Mouse (Mus musculus): ENCODE results near the gene Etnk1. TPM values are rescaled to one million over a fixed set of nuclear protein-coding genes. Genes with fewer than 3 reads are reported as not detected.
"Not testable (repeated sequence)": the region's sequence is repeated elsewhere in the genome, so short reads cannot be mapped to it uniquely, and the experiment has no call there.

Etnk1 gene
- polyA plus RNA-seq, 1 experiment from 2014 or later: 14.5 TPM

- peak; percentile 91 for ATAC-seq
- no peak overlapping the region for H3K4me3 ChIP-seq (ENCODE audit: low read depth, low read length)
- no peaks in the 10 kb centered on the region; the same call in 1 of the 2 replicates for H3K4me1 ChIP-seq (replicated peaks; ENCODE audit: control insufficient read depth, insufficient read depth, low read length)
- H3K9me3 ChIP-seq (ENCODE audit: control insufficient read depth): no peaks in the 10 kb centered on the region
- no peaks in the 10 kb centered on the region for H3K27me3 ChIP-seq (replicated peaks; ENCODE audit: control insufficient read depth, insufficient read depth, low read length)
- WGBS: 29% methylated on average over 7 of the region's 7 CpGs
- TF ChIP-seq CTCF (IDR thresholded peaks at IDR 0.05; ENCODE audit: low read depth): peak; percentile 37
- no peak overlapping the region for H3K9ac ChIP-seq (ENCODE audit: low read depth, low read length)
- peak overlapping the region; percentile 62 for H3K27ac ChIP-seq (ENCODE audit: low read depth, low read length)
- no peak overlapping the region for H3K4me2 ChIP-seq (replicated peaks; ENCODE audit: low read depth)
- H3K36me3 ChIP-seq (ENCODE audit: control insufficient read depth, insufficient read depth): no peaks in the 10 kb centered on the region
Measured at GRCm38 (mm10) chr6:143145051-143145450, 22.0 kb upstream of the Etnk1 start.

DNA sequence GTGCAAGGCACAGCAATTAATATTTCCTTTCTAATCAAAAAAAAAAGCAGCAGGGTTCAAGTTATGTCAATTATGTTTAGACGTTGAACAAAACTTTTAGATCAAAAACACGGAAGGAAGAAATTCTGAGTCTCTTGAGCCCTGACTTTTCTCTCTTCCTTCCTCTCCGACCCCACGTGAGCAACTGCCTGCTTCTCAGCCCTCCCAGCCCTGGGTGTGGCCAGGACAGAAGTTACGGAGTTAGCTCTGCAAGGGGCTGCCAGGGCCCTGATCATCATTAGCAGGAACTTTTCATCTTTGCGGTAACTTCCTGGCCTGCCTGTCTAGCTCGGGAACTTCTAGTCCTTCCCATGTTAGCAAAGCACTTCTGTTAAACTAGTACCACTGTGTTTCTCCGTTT, 20.3 kb upstream of the Etnk1 start:
- no peak for ATAC-seq
- no peak overlapping the region for H3K27ac ChIP-seq (ENCODE audit: low read depth, low read length)
- no peak overlapping the region for H3K4me2 ChIP-seq (replicated peaks; ENCODE audit: low read depth)
- WGBS: 40% methylated on average over 8 of the region's 8 CpGs
- H3K9me3 ChIP-seq (ENCODE audit: control insufficient read depth): no peaks in the 10 kb centered on the region
- H3K27me3 ChIP-seq (replicated peaks; ENCODE audit: control insufficient read depth, insufficient read depth, low read length): no peaks in the 10 kb centered on the region
- no peaks in the 10 kb centered on the region for H3K36me3 ChIP-seq (ENCODE audit: control insufficient read depth, insufficient read depth)
- TF ChIP-seq CTCF (IDR thresholded peaks at IDR 0.05; ENCODE audit: low read depth): no peak
- no peak overlapping the region for H3K9ac ChIP-seq (ENCODE audit: low read depth, low read length)
- H3K4me3 ChIP-seq (ENCODE audit: low read depth, low read length): no peak overlapping the region
- no peaks in the 10 kb centered on the region; the same call in 1 of the 2 replicates for H3K4me1 ChIP-seq (replicated peaks; ENCODE audit: control insufficient read depth, insufficient read depth, low read length)

DNA sequence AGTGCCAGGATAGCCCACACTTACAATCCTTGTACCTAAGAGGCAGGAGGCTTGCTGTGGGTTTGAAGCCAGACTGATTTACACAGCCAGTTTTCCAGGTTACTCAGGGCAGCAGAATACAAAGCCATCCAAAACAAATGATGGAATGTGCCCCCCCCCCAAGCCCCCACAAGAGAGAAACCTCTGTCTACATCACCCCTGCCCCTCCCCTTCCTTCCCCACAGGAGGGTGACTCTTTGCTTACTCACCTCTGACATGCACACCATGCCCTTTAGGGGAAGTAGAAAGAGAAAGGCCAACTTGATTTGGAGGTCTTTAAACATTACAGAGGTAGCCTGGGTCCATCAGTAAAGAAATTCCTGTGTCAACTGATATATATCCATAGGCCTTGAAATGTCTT, 18.2 kb upstream of the Etnk1 start:
- Histone ChIP-seq H3K36me3 (ENCODE audit: control insufficient read depth, insufficient read depth) (no peaks in the 10 kb centered on the region), H3K4me2 (replicated peaks; ENCODE audit: low read depth) (no peak overlapping the region), H3K4me1 (replicated peaks; ENCODE audit: control insufficient read depth, insufficient read depth, low read length) (peaks cover 4% of the 10 kb centered on the region; the same call in 1 of the 2 replicates), H3K27me3 (replicated peaks; ENCODE audit: control insufficient read depth, insufficient read depth, low read length) (no peaks in the 10 kb centered on the region), H3K9ac (ENCODE audit: low read depth, low read length) (no peak overlapping the region), H3K4me3 (ENCODE audit: low read depth, low read length) (no peak overlapping the region), H3K27ac (ENCODE audit: low read depth, low read length) (no peak overlapping the region), H3K9me3 (ENCODE audit: control insufficient read depth) (no peaks in the 10 kb centered on the region)
- ATAC-seq: no peak
- no peak for TF ChIP-seq CTCF (IDR thresholded peaks at IDR 0.05; ENCODE audit: low read depth)

- ATAC-seq: no peak
- Histone ChIP-seq H3K9ac (ENCODE audit: low read depth, low read length) (no peak overlapping the region), H3K4me2 (replicated peaks; ENCODE audit: low read depth) (no peak overlapping the region), H3K4me1 (replicated peaks; ENCODE audit: control insufficient read depth, insufficient read depth, low read length) (peaks cover 4% of the 10 kb centered on the region; the same call in 1 of the 2 replicates), H3K4me3 (ENCODE audit: low read depth, low read length) (no peak overlapping the region), H3K27ac (ENCODE audit: low read depth, low read length) (no peak overlapping the region), H3K9me3 (ENCODE audit: control insufficient read depth) (no peaks in the 10 kb centered on the region), H3K36me3 (ENCODE audit: control insufficient read depth, insufficient read depth) (no peaks in the 10 kb centered on the region), H3K27me3 (replicated peaks; ENCODE audit: control insufficient read depth, insufficient read depth, low read length) (no peaks in the 10 kb centered on the region)
- WGBS: 58% methylated on average over 5 of the region's 5 CpGs
- TF ChIP-seq CTCF (IDR thresholded peaks at IDR 0.05; ENCODE audit: low read depth): no peak
Measured at GRCm38 (mm10) chr6:143149766-143150291, 17.2 kb upstream of the Etnk1 start.

GRCm38 (mm10) chr6:143151081-143151995, 15.7 kb upstream of the Etnk1 start:
- 73% methylated on average over 10 of the region's 10 CpGs for WGBS
- ATAC-seq; H3K4me3 ChIP-seq (ENCODE audit: low read depth, low read length); H3K9ac ChIP-seq (ENCODE audit: low read depth, low read length); H3K27me3 ChIP-seq (replicated peaks; ENCODE audit: control insufficient read depth, insufficient read depth, low read length); H3K4me2 ChIP-seq (replicated peaks; ENCODE audit: low read depth); H3K36me3 ChIP-seq (ENCODE audit: control insufficient read depth, insufficient read depth); H3K9me3 ChIP-seq (ENCODE audit: control insufficient read depth); H3K4me1 ChIP-seq (replicated peaks; ENCODE audit: control insufficient read depth, insufficient read depth, low read length): not testable (repeated sequence)
- H3K27ac ChIP-seq (ENCODE audit: low read depth, low read length): peak overlapping the region; percentile 84; the same call in 1 of the 2 replicates

DNA sequence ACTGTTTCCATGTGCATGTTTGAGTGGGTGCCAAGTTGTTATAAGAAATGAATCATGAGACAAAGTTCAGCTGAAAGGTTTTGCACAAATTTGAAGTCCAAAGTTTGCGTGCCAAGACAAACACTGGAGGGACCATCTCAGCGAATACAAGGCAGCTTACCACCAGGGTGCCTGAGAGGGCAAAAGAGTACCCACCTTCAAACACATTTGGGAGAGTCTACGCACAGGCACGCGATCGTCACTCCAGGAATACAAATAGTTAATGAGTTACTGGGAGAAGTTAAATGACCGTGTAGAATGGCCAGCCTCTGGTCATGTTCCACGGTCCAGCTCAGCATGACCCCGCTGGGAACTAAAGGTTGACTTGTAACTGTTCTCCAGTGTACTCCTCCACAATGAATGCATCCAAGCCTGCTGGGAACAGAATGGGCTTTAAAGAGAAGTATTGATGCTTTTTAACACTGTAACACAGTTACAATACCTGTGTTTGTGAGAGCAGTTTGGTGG, 14.6 kb upstream of the Etnk1 start:
- H3K4me2 ChIP-seq (replicated peaks; ENCODE audit: low read depth): peak overlapping the region; percentile 32; the same call in 1 of the 2 replicates
- no peaks in the 10 kb centered on the region for H3K27me3 ChIP-seq (replicated peaks; ENCODE audit: control insufficient read depth, insufficient read depth, low read length)
- H3K27ac ChIP-seq (ENCODE audit: low read depth, low read length): peak overlapping the region; percentile 84
- peaks cover 4% of the 10 kb centered on the region; the same call in 1 of the 2 replicates for H3K4me1 ChIP-seq (replicated peaks; ENCODE audit: control insufficient read depth, insufficient read depth, low read length)
- H3K36me3 ChIP-seq (ENCODE audit: control insufficient read depth, insufficient read depth): no peaks in the 10 kb centered on the region
- H3K9ac ChIP-seq (ENCODE audit: low read depth, low read length): no peak overlapping the region
- peak; percentile 25; the same call in 1 of the 2 replicates for TF ChIP-seq CTCF (IDR thresholded peaks at IDR 0.05; ENCODE audit: low read depth)
- ATAC-seq: peak; percentile 71
- H3K9me3 ChIP-seq (ENCODE audit: control insufficient read depth): no peaks in the 10 kb centered on the region
- no peak overlapping the region for H3K4me3 ChIP-seq (ENCODE audit: low read depth, low read length)
- WGBS: 34% methylated on average over 9 of the region's 9 CpGs
